Mouse (Mus musculus): ENCODE measurements around the gene Ikzf3. TPM values are rescaled to one million over a fixed set of nuclear protein-coding genes. Genes with fewer than 3 reads are reported as not detected.

Gene Ikzf3
- polyA plus RNA-seq, 1 experiment: 0.10 TPM

DNA sequence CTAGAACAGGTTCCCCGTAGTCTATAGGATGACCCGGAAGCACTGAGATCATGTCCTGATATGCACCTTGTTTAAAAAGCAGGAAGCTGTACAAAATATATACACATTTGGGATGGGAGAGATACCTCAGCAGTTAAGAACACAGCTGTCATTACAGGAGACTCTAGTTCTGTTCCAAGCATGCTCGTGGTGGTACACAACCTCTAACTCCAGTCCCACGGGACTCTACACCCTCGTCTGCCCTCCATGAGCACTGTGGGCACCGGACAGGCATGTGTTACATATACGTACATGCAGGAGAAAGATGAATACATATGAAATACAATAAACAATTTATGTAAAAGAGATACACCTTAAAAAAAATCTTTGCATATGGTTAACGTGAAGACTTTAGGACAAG, 3.3 kb downstream of the Ikzf3 start:
- no peak overlapping the region for H3K27ac ChIP-seq (ENCODE audit: control insufficient read depth, insufficient read depth, low read depth, low read length)
- TF ChIP-seq POLR2A (IDR thresholded peaks at IDR 0.05; ENCODE audit: control insufficient read depth, low read depth, low read length) (no peak), CTCF (IDR thresholded peaks at IDR 0.05; ENCODE audit: control insufficient read depth, insufficient read depth, insufficient replicate concordance, low read depth, low read length) (no peak)
- no peaks in the 10 kb centered on the region; the same call in 1 of the 2 replicates for H3K27me3 ChIP-seq (ENCODE audit: control insufficient read depth, insufficient read depth, low read length)
- no peak overlapping the region for H3K4me3 ChIP-seq (ENCODE audit: control insufficient read depth, low read depth, low read length)
- no peaks in the 10 kb centered on the region for H3K36me3 ChIP-seq (ENCODE audit: control insufficient read depth, insufficient read depth, low read length)
- peaks cover 9% of the 10 kb centered on the region for H3K4me1 ChIP-seq (ENCODE audit: control insufficient read depth, insufficient read depth, low read length)

DNA sequence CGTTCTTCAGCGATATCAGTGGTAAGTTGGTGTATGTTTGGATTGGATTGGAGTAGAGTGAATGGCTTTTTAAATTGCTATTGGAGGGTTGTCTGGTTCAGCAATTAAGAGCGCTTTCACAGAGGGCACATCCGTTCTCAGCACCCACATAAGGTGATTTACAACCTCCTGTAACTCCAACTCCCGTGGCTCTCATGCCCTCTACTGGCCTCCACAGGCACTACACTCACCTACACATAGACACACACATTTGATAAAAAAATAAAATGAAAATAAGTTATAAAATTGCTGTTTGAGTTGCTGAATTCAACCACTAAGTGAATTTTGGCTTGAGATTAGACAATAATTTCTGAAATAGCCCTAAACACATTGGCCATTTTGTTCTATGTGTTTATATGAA, 5.5 kb downstream of the Ikzf3 start:
- TF ChIP-seq POLR2A (IDR thresholded peaks at IDR 0.05; ENCODE audit: control insufficient read depth, low read depth, low read length) (no peak), CTCF (IDR thresholded peaks at IDR 0.05; ENCODE audit: control insufficient read depth, insufficient read depth, insufficient replicate concordance, low read depth, low read length) (peak; percentile 38; the same call in 1 of the 2 replicates)
- no peak overlapping the region for H3K4me3 ChIP-seq (ENCODE audit: control insufficient read depth, low read depth, low read length)
- H3K36me3 ChIP-seq (ENCODE audit: control insufficient read depth, insufficient read depth, low read length): no peaks in the 10 kb centered on the region
- peaks cover 2% of the 10 kb centered on the region; the same call in 1 of the 2 replicates for H3K4me1 ChIP-seq (ENCODE audit: control insufficient read depth, insufficient read depth, low read length)
- no peak overlapping the region for H3K27ac ChIP-seq (ENCODE audit: control insufficient read depth, insufficient read depth, low read depth, low read length)
- H3K27me3 ChIP-seq (ENCODE audit: control insufficient read depth, insufficient read depth, low read length): no peaks in the 10 kb centered on the region

DNA sequence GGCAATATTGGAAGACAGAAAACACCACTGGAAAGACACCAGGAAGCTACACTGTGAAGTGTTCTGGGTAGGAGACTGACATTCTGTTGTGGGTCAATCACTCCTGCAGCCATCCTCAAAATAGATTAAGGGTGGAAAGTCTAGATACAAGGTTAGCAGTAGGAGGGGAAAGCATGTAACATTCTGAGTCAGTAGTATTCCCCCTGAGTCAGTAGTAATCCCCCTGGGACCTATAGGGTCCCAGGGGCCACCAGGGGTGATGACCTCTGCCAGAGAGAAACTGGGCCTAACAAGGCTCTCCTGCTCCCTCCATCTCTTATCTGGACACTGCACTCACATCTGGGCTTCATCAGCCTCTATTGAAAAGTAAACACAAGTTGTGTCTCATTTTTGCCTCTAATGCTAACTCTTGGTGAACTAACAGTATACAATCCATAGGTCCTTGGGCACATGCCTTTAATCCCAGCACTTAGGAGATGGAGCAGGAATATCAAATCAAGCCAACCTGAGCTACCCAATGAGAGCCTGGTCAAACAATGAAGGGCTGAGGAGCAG, 8.3 kb downstream of the Ikzf3 start:
- Histone ChIP-seq H3K36me3 (ENCODE audit: control insufficient read depth, insufficient read depth, low read length) (no peaks in the 10 kb centered on the region), H3K27ac (ENCODE audit: control insufficient read depth, insufficient read depth, low read depth, low read length) (no peak overlapping the region), H3K4me1 (ENCODE audit: control insufficient read depth, insufficient read depth, low read length) (no peaks in the 10 kb centered on the region), H3K27me3 (ENCODE audit: control insufficient read depth, insufficient read depth, low read length) (no peaks in the 10 kb centered on the region), H3K4me3 (ENCODE audit: control insufficient read depth, low read depth, low read length) (no peak overlapping the region)
- no peak for TF ChIP-seq CTCF (IDR thresholded peaks at IDR 0.05; ENCODE audit: control insufficient read depth, insufficient read depth, insufficient replicate concordance, low read depth, low read length)

DNA sequence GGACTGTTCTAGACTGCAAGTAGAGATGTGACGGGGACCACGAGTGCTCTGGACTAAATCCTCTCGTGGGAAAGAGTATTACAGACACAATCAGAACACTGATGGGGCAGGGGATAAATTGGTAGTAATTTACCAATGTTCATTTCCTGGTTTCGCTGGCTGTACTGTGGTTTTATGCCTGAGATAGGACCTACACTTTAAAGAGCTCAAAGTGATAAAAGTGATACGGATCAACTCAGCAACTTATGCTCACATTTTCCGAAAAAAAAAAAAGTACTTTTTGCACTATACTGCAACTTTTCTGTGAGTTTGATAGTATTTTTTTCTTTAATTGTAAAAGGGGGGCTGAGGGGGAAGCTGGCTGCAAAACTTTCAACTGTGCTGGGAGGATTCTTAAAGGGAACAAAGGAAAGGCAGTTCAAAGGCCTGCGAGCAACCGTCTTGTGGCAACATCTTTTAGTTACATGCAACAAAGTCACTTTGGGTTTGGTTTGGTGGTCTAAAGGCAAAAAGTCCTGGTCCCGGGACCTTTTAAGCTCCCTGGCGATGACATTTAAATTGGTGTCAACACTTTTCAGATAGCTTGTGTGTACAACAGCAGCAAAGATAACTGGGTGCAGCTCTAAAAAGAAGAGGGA, 18.9 kb downstream of the Ikzf3 start:
- H3K27ac ChIP-seq (ENCODE audit: control insufficient read depth, insufficient read depth, low read depth, low read length): no peak overlapping the region
- TF ChIP-seq CTCF (IDR thresholded peaks at IDR 0.05; ENCODE audit: control insufficient read depth, insufficient read depth, insufficient replicate concordance, low read depth, low read length) (no peak), POLR2A (IDR thresholded peaks at IDR 0.05; ENCODE audit: control insufficient read depth, low read depth, low read length) (no peak)
- H3K4me3 ChIP-seq (ENCODE audit: control insufficient read depth, low read depth, low read length): no peak overlapping the region
- H3K36me3 ChIP-seq (ENCODE audit: control insufficient read depth, insufficient read depth, low read length): no peaks in the 10 kb centered on the region
- H3K4me1 ChIP-seq (ENCODE audit: control insufficient read depth, insufficient read depth, low read length): no peaks in the 10 kb centered on the region
- H3K27me3 ChIP-seq (ENCODE audit: control insufficient read depth, insufficient read depth, low read length): no peaks in the 10 kb centered on the region

DNA sequence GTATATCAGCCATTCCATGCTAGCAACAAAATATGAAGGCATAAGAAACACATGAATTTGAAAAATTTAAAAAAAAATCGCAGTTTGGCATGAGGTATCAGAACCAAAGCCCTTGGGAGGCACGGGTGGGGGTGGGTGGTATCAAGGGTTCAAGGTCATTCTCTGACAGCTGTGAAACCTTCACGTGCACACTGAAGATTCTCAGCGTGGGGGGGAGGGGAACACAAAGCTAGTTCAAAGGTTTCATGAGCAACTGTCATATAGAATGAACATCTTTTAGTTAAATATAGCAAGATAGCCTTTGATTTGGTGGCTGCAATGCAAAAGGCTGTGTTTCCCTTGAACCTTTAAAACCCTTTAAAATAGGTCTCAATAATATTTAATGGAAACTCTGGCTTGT, 20.7 kb downstream of the Ikzf3 start:
- Histone ChIP-seq H3K36me3 (ENCODE audit: control insufficient read depth, insufficient read depth, low read length) (no peaks in the 10 kb centered on the region), H3K27me3 (ENCODE audit: control insufficient read depth, insufficient read depth, low read length) (no peaks in the 10 kb centered on the region), H3K27ac (ENCODE audit: control insufficient read depth, insufficient read depth, low read depth, low read length) (no peak overlapping the region), H3K4me1 (ENCODE audit: control insufficient read depth, insufficient read depth, low read length) (no peaks in the 10 kb centered on the region), H3K4me3 (ENCODE audit: control insufficient read depth, low read depth, low read length) (no peak overlapping the region)
- TF ChIP-seq POLR2A (IDR thresholded peaks at IDR 0.05; ENCODE audit: control insufficient read depth, low read depth, low read length): no peak
- TF ChIP-seq CTCF (IDR thresholded peaks at IDR 0.05; ENCODE audit: control insufficient read depth, insufficient read depth, insufficient replicate concordance, low read depth, low read length): no peak

DNA sequence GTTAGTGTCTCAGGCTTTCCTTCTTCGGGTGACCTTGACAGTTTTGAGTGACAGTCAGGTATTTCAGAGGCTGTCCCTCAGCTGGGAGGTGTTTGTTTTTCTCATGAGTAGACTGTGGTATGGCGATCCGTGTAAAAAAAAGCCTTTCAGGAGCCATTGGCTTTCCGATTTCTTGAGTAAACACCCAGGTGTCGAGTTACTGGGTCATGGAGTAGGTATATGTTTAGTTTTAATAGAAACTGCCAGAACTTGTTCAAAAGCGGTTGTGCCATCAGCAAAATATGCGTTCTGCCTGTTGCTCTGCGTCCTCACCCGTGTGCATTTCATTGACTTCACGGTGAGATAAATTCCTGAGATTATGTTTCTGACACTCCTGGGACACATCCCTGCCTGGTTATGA, 25.4 kb downstream of the Ikzf3 start:
- TF ChIP-seq CTCF (IDR thresholded peaks at IDR 0.05; ENCODE audit: control insufficient read depth, insufficient read depth, insufficient replicate concordance, low read depth, low read length) (no peak), POLR2A (IDR thresholded peaks at IDR 0.05; ENCODE audit: control insufficient read depth, low read depth, low read length) (no peak)
- no peaks in the 10 kb centered on the region for H3K36me3 ChIP-seq (ENCODE audit: control insufficient read depth, insufficient read depth, low read length)
- H3K4me3 ChIP-seq (ENCODE audit: control insufficient read depth, low read depth, low read length): no peak overlapping the region
- no peaks in the 10 kb centered on the region for H3K27me3 ChIP-seq (ENCODE audit: control insufficient read depth, insufficient read depth, low read length)
- no peak overlapping the region for H3K27ac ChIP-seq (ENCODE audit: control insufficient read depth, insufficient read depth, low read depth, low read length)
- no peaks in the 10 kb centered on the region for H3K4me1 ChIP-seq (ENCODE audit: control insufficient read depth, insufficient read depth, low read length)

DNA sequence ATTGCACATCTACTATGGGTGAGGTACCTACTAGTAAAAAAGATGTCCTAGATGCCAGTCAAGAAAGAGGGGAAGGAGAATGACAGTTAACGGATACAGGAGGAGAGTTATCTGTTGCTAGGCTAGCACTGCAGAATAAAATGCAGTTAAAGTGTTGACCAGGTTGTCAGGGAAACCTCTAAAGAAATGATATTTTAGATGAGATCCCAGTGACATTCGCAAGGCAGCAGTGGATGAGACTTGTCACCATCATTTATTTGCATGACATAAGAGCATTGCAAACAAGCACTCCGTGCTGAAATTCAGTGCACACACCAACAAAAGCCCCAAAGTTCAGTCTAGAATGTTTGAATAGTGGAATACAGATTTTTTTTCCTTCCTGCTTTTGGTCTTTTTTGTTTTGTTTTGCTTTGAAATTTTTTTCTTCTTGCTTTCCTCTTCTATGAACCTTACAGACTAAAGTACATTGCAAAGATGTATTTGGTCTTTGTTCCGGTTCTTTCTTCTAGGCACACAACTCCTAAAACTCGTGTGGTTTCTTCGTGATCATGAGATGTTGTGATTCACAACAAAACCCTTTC, 32.4 kb downstream of the Ikzf3 start:
- Histone ChIP-seq H3K4me3 (ENCODE audit: control insufficient read depth, low read depth, low read length) (no peak overlapping the region), H3K27ac (ENCODE audit: control insufficient read depth, insufficient read depth, low read depth, low read length) (no peak overlapping the region), H3K27me3 (ENCODE audit: control insufficient read depth, insufficient read depth, low read length) (no peaks in the 10 kb centered on the region), H3K36me3 (ENCODE audit: control insufficient read depth, insufficient read depth, low read length) (no peaks in the 10 kb centered on the region), H3K4me1 (ENCODE audit: control insufficient read depth, insufficient read depth, low read length) (peaks cover 7% of the 10 kb centered on the region)
- TF ChIP-seq CTCF (IDR thresholded peaks at IDR 0.05; ENCODE audit: control insufficient read depth, insufficient read depth, insufficient replicate concordance, low read depth, low read length): no peak

All from testis, adult 2 months (tissue).